Mouse (Mus musculus) cortical plate, adult 2 months (tissue): ENCODE results near the gene Bcar3. TPM values are rescaled to one million over a fixed set of nuclear protein-coding genes. Genes with fewer than 3 reads are reported as not detected.

ENCODE experiments used
- H3K27ac ChIP-seq: fragments of 200-500 bp; 2 replicates; pipeline ENCODE4 v1.5.1; 2012; ENCODE audit warnings: low read length, control low read depth, inconsistent platforms; ENCODE audit not compliant: insufficient read depth
- H3K4me1 ChIP-seq: fragments of 200-500 bp; 2 replicates; pipeline ENCODE4 v1.6.1; 2011; ENCODE audit warnings: low read length; ENCODE audit not compliant: control insufficient read depth, insufficient read depth
- H3K4me3 ChIP-seq: fragments of 200-500 bp; 2 replicates; pipeline ENCODE4 v1.5.1; 2011; ENCODE audit warnings: mild to moderate bottlenecking, low read length, control low read depth; ENCODE audit not compliant: insufficient read depth
- CTCF ChIP-seq: fragments of 200-500 bp; IDR thresholded peaks from 2 replicates; pipeline ENCODE4 v1.5.1; 2011; ENCODE audit warnings: mild to moderate bottlenecking, control low read depth, low read length; ENCODE audit not compliant: insufficient read depth; ENCODE audit errors: extremely low read depth
- POLR2A ChIP-seq: fragments of 200-500 bp; IDR thresholded peaks from 2 replicates; pipeline ENCODE4 v1.6.1; 2011; ENCODE audit warnings: mild to moderate bottlenecking, low read length, control low read depth; ENCODE audit not compliant: insufficient read depth; ENCODE audit errors: extremely low read depth
- polyA plus RNA-seq: library from polyadenylated mRNA; depleted of rRNA; stranded (reverse); fragments of >200 nt; gene quantifications from 2 replicates; pipeline ENCODE4 v1.2.3, GENCODE M21; 2012

Bcar3 gene
- polyA plus RNA-seq, 1 experiment: 15.8 TPM

DNA sequence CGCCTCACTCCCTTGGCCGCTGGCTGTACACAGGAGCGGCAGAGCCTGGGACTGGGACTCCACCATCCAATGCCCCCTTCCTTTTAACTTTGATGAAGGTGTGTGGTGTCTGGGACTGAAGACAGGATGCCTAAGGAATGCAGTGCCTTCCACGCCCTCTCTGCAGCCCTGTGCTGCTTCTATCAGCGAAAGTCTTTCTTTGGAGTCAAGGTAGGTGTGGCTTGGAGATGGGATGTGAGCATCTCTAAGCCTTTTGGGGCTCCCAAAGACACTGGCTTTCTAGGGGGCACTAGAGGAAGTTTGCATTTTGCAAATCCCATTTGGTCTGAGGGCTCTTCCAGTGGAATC, 189.8 kb downstream of the Bcar3 start:
- TF ChIP-seq POLR2A (no peak), CTCF (no peak)
- Histone ChIP-seq H3K4me1 (peaks cover 31% of the 10 kb centered on the region), H3K27ac (peak overlapping the region; percentile 66; the same call in 1 of the 2 replicates), H3K4me3 (no peak overlapping the region)

DNA sequence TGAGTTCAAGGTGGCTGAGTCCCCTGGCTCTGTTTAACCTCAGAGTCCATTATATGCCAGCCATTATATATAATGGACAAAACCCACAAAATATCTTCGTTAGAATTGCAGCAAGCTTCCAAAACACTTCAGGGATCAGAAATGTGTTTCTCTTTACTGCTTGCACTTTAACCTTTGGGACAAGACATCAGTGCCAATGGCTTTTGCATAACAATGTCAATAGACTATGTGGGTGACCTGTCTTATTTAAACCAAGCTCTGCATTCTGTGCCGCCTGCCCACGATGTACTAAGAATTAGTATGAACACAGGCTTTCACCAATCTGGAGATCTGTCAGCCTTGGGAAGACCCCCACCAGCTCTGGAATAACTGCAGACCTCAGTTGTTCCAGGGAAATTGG, 190.4 kb downstream of the Bcar3 start:
- peak overlapping the region; percentile 67 for H3K27ac ChIP-seq
- TF ChIP-seq POLR2A: no peak
- no peak for TF ChIP-seq CTCF
- H3K4me1 ChIP-seq: peaks cover 31% of the 10 kb centered on the region
- no peak overlapping the region for H3K4me3 ChIP-seq

DNA sequence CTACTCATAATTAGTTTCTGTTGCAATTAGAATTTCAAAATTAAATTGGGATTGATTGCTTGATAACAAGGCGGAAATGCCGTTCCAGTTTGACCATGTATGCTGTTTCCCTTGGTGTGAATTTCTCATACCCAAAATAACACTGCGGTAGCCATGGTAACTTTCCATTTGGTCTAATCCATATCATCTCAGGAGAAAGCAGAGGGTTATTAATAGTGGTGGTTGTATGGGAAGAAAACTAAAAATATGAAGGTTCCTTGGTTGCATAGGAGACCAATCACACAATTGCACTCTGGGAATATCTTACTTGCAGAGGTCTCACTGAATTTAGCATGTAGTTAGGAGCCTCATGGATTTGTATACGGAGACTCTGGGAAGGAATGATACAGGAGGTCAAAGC, 191.8 kb downstream of the Bcar3 start:
- Histone ChIP-seq H3K27ac (peak overlapping the region; percentile 88), H3K4me3 (no peak overlapping the region), H3K4me1 (peaks cover 26% of the 10 kb centered on the region; the same call in 1 of the 2 replicates)
- no peak for TF ChIP-seq CTCF
- TF ChIP-seq POLR2A: no peak

DNA sequence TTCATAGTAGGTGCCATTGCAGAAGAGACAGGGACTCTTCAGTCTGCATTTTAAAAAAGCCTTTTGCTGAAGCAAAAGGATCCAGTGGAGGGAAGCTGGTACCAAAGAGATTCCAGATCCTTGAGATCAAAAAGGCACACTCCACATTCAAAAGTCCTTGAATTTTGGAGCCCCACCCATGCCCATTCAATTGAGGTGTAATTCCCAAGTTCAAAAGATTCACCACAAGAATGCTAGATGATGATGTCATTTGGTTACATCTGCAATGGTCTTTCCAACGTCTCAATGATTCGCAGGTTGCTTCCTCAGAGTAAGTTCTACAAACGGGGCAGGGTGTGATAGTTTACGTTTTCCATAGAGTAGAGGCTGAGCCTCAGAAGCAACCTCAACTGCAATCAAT, 192.3 kb downstream of the Bcar3 start:
- TF ChIP-seq CTCF (no peak), POLR2A (no peak)
- peaks cover 27% of the 10 kb centered on the region; the same call in 1 of the 2 replicates for H3K4me1 ChIP-seq
- no peak overlapping the region for H3K4me3 ChIP-seq
- H3K27ac ChIP-seq: peak overlapping the region; percentile 88

DNA sequence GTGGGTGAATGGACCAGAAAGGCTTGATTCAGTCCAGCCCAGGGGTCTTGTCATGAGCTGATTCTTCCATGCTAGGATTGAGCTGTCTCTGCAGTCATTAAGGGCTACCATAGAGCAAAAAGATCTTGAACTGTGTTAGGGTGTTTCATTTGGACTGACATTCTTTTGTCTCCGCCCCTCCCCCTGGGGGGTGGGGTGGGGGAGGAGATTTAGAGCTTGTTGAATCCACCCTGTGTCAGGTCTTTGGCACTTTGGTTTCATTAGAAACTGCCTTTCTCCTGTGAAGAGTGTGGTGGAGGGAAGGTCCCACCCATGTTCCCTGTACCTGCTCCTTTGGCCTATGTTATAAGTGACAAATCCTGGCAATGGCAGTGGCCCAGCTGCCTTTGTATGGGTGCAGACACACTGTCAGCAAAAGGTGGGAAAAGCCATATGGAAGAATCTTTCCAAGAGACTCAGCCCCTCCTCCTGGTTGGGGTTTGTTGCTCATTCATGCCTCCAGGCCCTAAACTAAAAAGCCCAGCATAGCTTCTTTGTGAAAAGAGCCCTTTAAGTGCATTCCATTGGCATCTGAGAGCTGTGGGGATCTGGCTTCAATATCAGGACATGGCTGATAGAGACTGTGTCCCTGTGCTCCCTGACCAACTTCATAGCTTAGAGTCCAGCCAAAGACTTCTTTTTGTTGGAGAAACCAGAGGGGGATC, 194.3 kb downstream of the Bcar3 start:
- TF ChIP-seq CTCF (no peak), POLR2A (no peak)
- Histone ChIP-seq H3K4me1 (peaks cover 21% of the 10 kb centered on the region; the same call in 1 of the 2 replicates), H3K27ac (no peak overlapping the region), H3K4me3 (no peak overlapping the region)

DNA sequence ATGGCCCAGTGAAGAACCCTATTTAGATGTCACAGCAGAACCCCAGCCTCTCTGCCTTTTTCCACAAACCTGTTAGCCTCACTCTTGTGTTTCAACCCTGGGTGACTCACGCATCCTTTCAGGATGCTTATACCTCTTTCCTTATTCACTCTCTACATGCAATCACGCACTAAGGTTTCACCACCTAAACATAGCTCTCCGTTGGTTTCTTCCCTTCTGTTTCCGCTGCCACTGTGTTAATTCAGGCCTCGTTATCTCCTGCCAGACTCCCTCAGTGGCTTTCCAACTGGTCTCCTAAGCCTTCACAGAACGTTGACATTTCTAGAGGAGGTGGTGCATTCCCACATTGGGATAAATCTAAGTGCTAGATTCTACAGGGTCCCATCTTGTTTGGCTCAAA, 196.6 kb downstream of the Bcar3 start:
- Histone ChIP-seq H3K4me1 (peaks cover 16% of the 10 kb centered on the region; the same call in 1 of the 2 replicates), H3K27ac (peak overlapping the region; percentile 75), H3K4me3 (no peak overlapping the region)
- TF ChIP-seq CTCF (no peak), POLR2A (no peak)

DNA sequence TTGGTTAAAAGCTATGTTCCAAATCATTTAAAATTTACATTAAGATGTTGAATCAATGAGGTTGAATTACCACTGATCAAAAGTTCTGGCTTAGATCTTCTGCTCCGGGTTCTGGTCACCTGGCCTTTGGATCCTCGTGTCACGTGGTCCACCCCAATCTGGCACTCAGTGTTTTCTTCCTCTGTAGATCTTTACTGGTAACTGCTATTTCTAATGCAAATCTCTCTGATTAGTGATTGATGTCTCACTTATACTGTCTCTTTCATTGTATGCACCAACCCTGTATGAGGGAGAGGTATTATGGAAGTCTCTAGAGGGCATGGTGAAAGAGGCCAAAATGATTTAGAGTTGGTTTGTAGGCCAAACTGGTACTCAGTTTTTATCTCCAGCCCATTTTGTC, 198.1 kb downstream of the Bcar3 start:
- Histone ChIP-seq H3K4me3 (no peak overlapping the region), H3K4me1 (peaks cover 7% of the 10 kb centered on the region; the same call in 1 of the 2 replicates), H3K27ac (0 out of 2 replicates have a peak overlapping the region, but pooled peaks have one; percentile 44)
- TF ChIP-seq CTCF (no peak), POLR2A (no peak)

DNA sequence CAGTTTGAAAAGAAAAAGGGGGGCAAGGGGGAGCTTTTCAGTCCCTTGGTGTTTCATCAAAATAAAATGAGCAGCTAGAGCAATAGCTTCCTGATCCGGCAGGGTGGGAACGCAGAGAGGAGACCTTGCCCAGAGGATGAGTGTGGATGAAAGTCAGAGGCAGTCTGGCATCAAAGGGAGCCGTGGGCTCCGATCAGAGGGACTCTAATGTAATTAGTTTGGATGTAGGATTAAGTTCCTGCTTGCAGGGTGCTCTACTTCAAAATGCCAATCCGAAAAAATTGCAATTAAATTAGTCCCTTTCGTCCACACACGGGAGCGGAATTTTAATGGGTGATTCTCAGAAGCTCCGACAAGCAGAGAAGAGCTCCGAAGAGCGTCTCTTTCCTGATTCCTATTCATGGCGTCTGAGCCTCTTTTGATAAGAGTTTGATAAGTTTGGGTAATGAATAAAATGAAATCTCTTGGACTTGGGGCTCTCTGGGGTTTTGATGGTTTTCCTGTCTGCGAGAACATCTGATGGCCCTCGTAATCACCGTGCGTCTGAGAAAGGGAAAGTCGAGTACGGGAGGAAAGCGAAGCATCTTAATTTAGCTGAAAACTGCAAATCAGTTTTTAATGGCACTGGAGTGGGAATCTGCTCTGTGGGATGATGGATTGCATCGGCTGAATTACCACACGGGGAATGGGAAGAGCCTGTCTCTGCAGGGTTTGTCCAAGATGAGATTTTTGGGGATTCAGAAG, 199.1 kb downstream of the Bcar3 start:
- peaks cover 5% of the 10 kb centered on the region; the same call in 1 of the 2 replicates for H3K4me1 ChIP-seq
- H3K4me3 ChIP-seq: no peak overlapping the region
- TF ChIP-seq CTCF (no peak), POLR2A (no peak)
- H3K27ac ChIP-seq: peak overlapping the region; percentile 44

DNA sequence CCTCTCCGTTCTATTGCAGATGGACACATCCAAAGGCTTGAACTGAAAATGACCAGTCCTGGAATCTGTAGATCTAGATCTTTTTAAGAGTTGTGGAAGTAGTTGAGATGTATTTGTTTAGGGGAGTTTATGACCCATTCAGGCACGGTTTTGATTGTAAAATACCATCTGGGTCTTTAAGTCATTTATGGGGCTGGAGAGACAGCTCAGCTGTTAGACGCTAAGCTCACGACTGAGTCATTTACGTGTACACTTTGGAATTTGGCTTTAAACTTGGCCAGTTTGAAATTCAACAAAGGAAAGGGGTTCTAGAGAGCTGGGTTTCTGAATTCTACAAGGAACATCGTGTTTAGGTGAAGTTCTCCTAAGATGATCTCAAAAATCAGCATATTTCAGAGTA, 200.8 kb downstream of the Bcar3 start:
- H3K4me1 ChIP-seq: peaks cover 5% of the 10 kb centered on the region; the same call in 1 of the 2 replicates
- no peak overlapping the region for H3K27ac ChIP-seq
- TF ChIP-seq CTCF: no peak
- no peak for TF ChIP-seq POLR2A
- no peak overlapping the region for H3K4me3 ChIP-seq

DNA sequence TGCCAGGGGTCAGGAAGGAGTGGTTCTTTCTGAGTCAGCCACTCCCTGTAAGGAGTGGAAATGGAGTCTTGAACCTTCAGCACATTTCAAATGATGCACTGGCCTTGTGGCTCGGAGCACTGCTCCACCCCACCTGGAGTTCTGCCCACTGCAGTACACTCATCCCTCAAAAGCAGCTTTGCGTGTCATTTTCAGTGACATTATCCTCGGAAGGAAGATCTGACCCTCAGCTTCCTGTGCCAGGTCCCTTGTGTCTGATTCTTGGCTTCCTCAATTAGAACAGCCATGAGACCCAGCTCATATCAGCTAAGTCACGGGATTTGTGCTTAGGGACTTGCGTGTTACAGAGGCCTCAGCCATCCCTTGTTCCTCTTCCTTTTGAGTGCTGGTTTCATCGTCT, 203.9 kb downstream of the Bcar3 start:
- Histone ChIP-seq H3K4me3 (no peak overlapping the region), H3K27ac (no peak overlapping the region), H3K4me1 (peaks cover 3% of the 10 kb centered on the region; the same call in 1 of the 2 replicates)
- TF ChIP-seq POLR2A: no peak
- no peak for TF ChIP-seq CTCF
